Mouse (Mus musculus) thymus, postnatal 36 days (tissue): ENCODE data around the gene Caskin2.
"Not testable (repeated sequence)": the region's sequence is repeated elsewhere in the genome, so short reads cannot be mapped to it uniquely, and the experiment has no call there.

Experiments used
- DNase-seq, 2 experiments: peaks; one replicate each; pipeline ENCODE4 v3.0.0; 2022; ENCODE audit warnings: mixed read lengths in 2 of 2

Gene Caskin2

GRCm38 (mm10) chr11:115813507-115814296, at the start of gene Caskin2:
TSS of gene Caskin2 (minus strand) at chr11:115813639.
- DNase-seq, result peak; percentile 95 to 97

GRCm38 (mm10) chr11:115859143-115859945, 45.9 kb upstream of the Caskin2 start:
- peak; percentile 83 to 85 for DNase-seq

GRCm38 (mm10) chr11:115858354-115858753, 44.9 kb upstream of the Caskin2 start, which contains the start of gene Myo15b:
TSS of gene Myo15b (plus strand) at chr11:115858406.
- no peak for DNase-seq

GRCm38 (mm10) chr11:115857936-115858335, 44.5 kb upstream of the Caskin2 start:
- no peak for DNase-seq

- DNase-seq, result not testable (repeated sequence)
Measured at GRCm38 (mm10) chr11:115857146-115857545, 43.7 kb upstream of the Caskin2 start.

DNA sequence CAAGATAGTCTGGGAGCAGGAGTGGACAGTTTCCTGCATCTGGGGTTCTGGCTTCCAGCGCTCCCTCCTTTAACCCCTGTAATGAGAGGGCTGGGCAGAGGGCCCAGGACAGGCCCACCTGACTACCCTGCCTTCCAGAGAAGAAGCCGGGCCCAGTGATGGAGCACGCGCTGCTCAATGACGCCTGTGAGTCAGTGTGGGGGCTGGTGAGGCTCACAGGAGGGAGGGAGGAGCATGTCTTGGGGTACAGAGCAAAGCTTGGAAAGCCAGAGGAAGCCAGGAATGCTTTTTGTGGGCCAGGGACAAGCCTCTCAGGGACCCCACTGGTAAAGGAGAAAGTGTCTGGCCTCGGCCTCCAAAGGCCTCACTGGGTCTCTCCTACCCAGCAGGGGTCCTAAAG, 41.2 kb upstream of the Caskin2 start:
- no peak for DNase-seq

GRCm38 (mm10) chr11:115845819-115846218, 32.4 kb upstream of the Caskin2 start:
- DNase-seq, result no peak

GRCm38 (mm10) chr11:115844240-115844639, 30.8 kb upstream of the Caskin2 start:
- no peak for DNase-seq

DNA sequence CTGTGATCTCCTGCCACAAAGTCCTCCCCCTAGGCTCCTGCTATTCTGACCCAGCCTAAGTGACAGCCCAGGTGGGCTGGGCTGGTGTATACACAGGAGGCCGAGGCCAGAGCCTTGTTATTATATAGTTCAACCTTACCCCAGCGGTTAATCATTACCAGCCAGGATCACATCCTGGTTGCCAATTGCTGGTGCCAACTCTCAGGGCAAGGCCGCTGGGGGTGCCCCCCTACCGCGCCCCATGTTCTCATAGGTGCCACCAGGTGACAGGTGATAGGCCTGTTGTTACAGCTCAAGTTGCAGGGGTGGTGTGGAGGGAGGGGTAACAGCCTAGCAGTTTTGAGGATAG, 30.4 kb upstream of the Caskin2 start:
- no peak for DNase-seq

- no peak for DNase-seq
Measured at GRCm38 (mm10) chr11:115843141-115843890, 29.9 kb upstream of the Caskin2 start.

DNA sequence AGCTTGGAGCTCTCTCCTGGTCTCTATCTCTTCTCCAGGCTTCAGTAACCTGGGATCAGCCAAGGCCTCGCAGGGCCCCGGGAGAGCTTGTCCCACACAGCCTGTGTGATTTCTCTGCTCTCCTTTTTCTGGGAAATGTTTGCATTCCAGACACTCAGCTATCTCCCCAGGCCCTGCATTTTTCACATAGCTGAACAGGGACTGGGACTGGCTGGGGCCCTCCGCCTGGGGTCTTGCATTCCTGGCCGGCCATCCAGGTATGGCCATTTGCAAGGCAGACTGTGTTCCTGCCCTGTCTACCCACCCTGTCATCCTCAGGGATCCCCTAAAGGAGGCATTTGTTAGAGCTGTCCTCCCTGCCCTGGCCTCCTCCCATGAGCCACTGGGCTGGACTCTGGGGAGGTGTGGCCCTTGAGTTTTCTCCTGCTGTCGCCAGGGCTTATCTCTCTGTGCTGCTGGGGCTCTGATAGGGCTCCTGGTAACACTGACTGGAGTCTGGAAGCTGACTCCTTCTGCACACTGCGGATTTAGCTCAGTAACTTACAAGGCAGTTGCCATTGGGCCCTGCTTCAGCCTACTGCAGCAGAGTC, 28.6 kb upstream of the Caskin2 start:
- no peak for DNase-seq

DNA sequence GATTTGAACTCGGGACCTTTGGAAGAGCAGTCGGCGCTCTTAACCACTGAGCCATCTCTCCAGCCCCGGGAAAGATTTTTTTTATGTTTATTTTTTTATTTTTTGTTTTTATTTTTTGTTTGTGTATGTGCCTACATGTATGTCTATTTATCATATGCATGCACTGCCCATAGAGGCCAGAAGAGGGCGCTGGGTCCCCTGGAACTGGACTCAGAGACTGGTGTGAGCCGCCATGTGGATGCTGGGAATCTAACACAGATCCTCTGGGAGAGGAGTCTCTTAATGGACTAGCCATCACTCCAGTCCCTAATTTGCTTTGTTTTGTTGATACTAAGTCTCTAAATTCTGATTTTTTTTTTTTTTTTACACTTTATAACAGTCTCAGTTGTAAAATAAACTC, 27.6 kb upstream of the Caskin2 start:
- no peak for DNase-seq

GRCm38 (mm10) chr11:115839732-115840131, 26.3 kb upstream of the Caskin2 start:
- DNase-seq, result no peak

- no peak for DNase-seq
Measured at GRCm38 (mm10) chr11:115838895-115839311, 25.5 kb upstream of the Caskin2 start.

- DNase-seq, result no peak
Measured at GRCm38 (mm10) chr11:115837606-115838345, 24.3 kb upstream of the Caskin2 start.

DNA sequence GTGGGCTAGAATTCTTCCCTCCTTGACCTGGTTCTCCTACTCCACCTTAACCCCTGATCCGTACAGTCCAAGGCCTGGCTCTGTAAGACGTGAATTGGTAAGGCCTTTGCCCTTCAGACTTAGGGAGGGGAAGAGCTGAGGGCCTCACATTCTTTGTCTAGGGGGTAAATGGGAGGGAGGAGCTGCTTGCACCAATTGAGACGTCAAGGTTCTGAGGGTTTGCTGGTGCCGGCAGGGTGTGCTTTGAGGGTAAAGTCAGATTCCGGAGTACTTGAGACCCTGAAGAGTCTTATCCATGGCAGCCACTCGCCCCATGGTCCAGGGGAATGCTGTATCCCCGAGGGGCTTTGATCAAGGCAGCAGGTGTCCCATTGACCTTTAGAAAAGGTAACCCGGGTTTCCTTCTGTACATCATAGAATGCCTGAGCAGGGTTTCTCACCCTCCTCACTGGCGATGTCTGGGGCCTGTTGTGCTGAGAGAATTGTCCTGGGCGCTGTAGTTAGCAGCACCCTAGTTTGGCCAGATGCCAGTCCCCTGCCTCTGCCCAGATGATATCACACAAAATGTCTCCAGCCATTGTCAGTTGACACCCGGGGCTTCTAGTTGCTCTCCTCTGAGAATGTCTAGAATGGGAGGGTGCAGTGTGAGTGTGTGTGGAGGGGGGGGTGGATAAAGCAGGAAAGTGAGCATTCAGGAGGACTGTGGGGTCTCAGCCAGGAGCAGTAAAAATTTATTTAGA, 23.4 kb upstream of the Caskin2 start:
- no peak for DNase-seq

- DNase-seq, result no peak
Measured at GRCm38 (mm10) chr11:115834033-115834432, 20.6 kb upstream of the Caskin2 start.

- DNase-seq, result no peak
Measured at GRCm38 (mm10) chr11:115833021-115833513, 19.6 kb upstream of the Caskin2 start.

DNA sequence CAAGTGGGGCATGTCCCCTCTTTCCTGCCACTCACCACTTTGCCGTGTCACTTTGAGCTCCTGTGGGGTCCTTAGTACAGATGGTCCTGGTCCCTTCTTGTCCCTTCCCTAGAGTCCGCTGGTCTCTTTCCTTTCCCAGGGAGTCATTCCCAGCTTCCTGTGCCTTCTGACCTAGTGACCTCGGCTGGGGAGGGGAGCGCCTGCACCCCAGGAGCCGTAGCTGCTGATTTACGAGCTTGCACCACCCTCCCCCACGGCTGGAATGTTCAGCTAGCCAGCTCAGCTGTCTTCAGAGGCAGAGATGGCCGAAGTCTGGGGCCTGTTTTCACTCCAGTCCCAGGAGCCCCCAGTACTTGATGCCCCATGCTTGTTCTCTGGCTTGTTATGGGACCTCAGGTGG, 19.1 kb upstream of the Caskin2 start:
- DNase-seq, result no peak

DNA sequence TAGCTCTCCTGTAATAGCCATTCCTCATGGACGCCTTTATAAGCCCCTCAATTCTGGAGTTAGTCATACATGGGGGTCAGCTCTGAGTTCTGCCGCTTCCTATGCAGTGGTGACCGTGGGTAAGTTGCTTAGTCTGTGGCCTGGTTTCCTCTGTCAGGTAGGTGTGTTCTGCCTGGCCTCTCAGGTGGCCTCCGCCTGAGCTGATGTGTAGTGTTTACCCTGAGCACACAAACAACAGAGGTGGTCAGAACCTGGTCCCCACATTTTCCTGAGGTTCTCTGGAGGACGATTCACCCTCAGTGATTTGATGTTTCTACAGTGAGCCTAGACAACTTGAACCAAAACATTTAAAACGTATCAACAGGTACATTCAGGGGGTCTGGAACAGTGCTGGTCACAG, 18.6 kb upstream of the Caskin2 start:
- DNase-seq, result no peak

DNA sequence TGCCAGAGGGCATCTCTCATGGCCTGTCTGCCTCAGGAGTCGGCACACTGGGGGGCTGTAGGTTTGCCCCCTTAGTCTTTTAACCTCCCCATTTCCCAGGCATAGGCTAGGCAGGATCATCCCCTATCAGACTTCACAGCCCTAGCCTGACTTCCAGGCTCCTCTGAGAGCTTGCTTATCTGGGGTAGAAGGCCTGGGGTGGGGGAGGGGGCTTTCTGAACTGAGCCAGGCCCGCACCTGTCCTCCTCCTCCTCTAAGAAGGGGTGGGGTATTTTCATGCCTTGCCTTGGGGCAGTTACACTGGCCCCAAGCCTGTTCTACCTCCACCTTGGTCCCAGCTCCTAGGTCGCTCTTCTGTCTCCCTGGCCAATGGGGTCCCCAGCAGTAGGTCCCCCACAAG, 18.1 kb upstream of the Caskin2 start:
- no peak for DNase-seq
